Mouse (Mus musculus) adrenal gland, postnatal 10 days (tissue): ENCODE measurements around the gene Lrrc45. TPM values are rescaled to one million over a fixed set of nuclear protein-coding genes. Genes with fewer than 3 reads are reported as not detected.

ENCODE experiments used
- total RNA-seq, 2 experiments: library from RNA; stranded (reverse); gene quantifications; 2 replicates each; pipeline ENCODE4 v1.2.3; 2021

Gene Lrrc45
- total RNA-seq, 2 experiments from 2014 or later: 20.0 to 27.4 TPM

Other genes with a start within 250 kb of the Lrrc45 start
- gene Arl16, start 246.3 kb upstream of the Lrrc45 start, total RNA-seq: 10 to 100 TPM; 20.6 to 20.9 TPM
- gene Mrpl12, start 229.3 kb upstream of the Lrrc45 start, total RNA-seq: 100 to 1,000 TPM; 179 to 189 TPM
- gene Slc25a10, start 222.1 kb upstream of the Lrrc45 start, total RNA-seq: 10 to 100 TPM; 58.5 to 60.9 TPM
- 10 to 100 TPM in 1 of 2 experiments, 1 to 10 TPM in 1; 9.6 to 15.7 TPM for gene Gcgr, start 183.2 kb upstream of the Lrrc45 start, total RNA-seq
- 10 to 100 TPM; 60.0 to 62.2 TPM for gene Mcrip1, start 164.2 kb upstream of the Lrrc45 start, total RNA-seq
- 10 to 100 TPM in 1 of 2 experiments, 1 to 10 TPM in 1; 7.1 to 21.8 TPM for gene Ppp1r27, start 162.8 kb upstream of the Lrrc45 start, total RNA-seq
- 100 to 1,000 TPM; 424 to 571 TPM for gene P4hb, start 140.7 kb upstream of the Lrrc45 start, total RNA-seq
- gene Arhgdia, start 132.3 kb upstream of the Lrrc45 start, total RNA-seq: 100 to 1,000 TPM; 281 to 286 TPM
- 100 to 1,000 TPM; 112 to 114 TPM for gene Alyref, start 115.6 kb upstream of the Lrrc45 start, total RNA-seq
- gene Anapc11, start 115.5 kb upstream of the Lrrc45 start, total RNA-seq: 10 to 100 TPM; 73.1 to 86.4 TPM
- 1 to 10 TPM; 1.0 to 1.3 TPM for gene Npb, start 105.4 kb upstream of the Lrrc45 start, total RNA-seq
- gene Pcyt2, start 96.0 kb upstream of the Lrrc45 start, total RNA-seq: 100 to 1,000 TPM; 144 to 150 TPM
- 10 to 100 TPM; 33.2 to 40.3 TPM for gene Sirt7, start 88.7 kb upstream of the Lrrc45 start, total RNA-seq
- 10 to 100 TPM; 41.1 to 46.5 TPM for gene Mafg, start 80.3 kb upstream of the Lrrc45 start, total RNA-seq
- 1 to 10 TPM; 5.1 to 5.2 TPM for gene Pycr1, start 70.2 kb upstream of the Lrrc45 start, total RNA-seq
- gene Myadml2, start 65.8 kb upstream of the Lrrc45 start, total RNA-seq: 1 to 10 TPM; 3.2 to 7.6 TPM
- 10 to 100 TPM; 12.4 to 13.3 TPM for gene Notum, start 52.8 kb upstream of the Lrrc45 start, total RNA-seq
- 10 to 100 TPM; 67.9 to 81.5 TPM for gene Aspscr1, start 41.0 kb upstream of the Lrrc45 start, total RNA-seq
- 10 to 100 TPM; 47.6 to 51.3 TPM for gene Cenpx, start 187 bp upstream of the Lrrc45 start, total RNA-seq
- gene Rac3, start 7.5 kb downstream of the Lrrc45 start, total RNA-seq: 1 to 10 TPM; 3.8 to 9.5 TPM
- 10 to 100 TPM; 33.0 to 37.3 TPM for gene Dcxr, start 13.4 kb downstream of the Lrrc45 start, total RNA-seq
- 10 to 100 TPM in 1 of 2 experiments, 1 to 10 TPM in 1; 9.2 to 17.6 TPM for gene Cbr2, start 18.2 kb downstream of the Lrrc45 start, total RNA-seq
- 10 to 100 TPM; 23.9 to 46.6 TPM for gene Hmga1b, start 48.9 kb downstream of the Lrrc45 start, total RNA-seq
- gene Rfng, start 70.3 kb downstream of the Lrrc45 start, total RNA-seq: 10 to 100 TPM; 15.9 to 20.6 TPM
- 10 to 100 TPM; 84.2 to 89.3 TPM for gene Gps1, start 70.3 kb downstream of the Lrrc45 start, total RNA-seq
- gene Dus1l, start 82.5 kb downstream of the Lrrc45 start, total RNA-seq: 10 to 100 TPM; 61.2 to 64.3 TPM
- 100 to 1,000 TPM in 1 of 2 experiments, 10 to 100 TPM in 1; 93.1 to 104 TPM for gene Fasn, start 110.6 kb downstream of the Lrrc45 start, total RNA-seq
- gene Ccdc57, start 218.9 kb downstream of the Lrrc45 start, total RNA-seq: 10 to 100 TPM in 1 of 2 experiments, 1 to 10 TPM in 1; 8.4 to 10.8 TPM
- gene Slc16a3, start 234.6 kb downstream of the Lrrc45 start, total RNA-seq: 10 to 100 TPM; 10.4 to 11.6 TPM